Mouse (Mus musculus): ENCODE measurements around the gene Ctcfl. TPM values are rescaled to one million over a fixed set of nuclear protein-coding genes. Genes with fewer than 3 reads are reported as not detected.

The Ctcfl gene
- polyA plus RNA-seq, 1 experiment from 2014 or later, result 0.05 TPM

- H3K4me1 ChIP-seq (ENCODE audit: insufficient read depth), result no peaks in the 10 kb centered on the region
- 52% methylated on average over 17 of the region's 17 CpGs for WGBS
- H3K9me3 ChIP-seq (ENCODE audit: low read depth, low read length), result no peaks in the 10 kb centered on the region
- H3K4me2 ChIP-seq, result no peak overlapping the region
- no peak for ATAC-seq (ENCODE audit: insufficient read depth)
- TF ChIP-seq CTCF (IDR thresholded peaks at IDR 0.05; ENCODE audit: low read depth), result no peak
- H3K27me3 ChIP-seq (ENCODE audit: insufficient read depth, low read length), result no peaks in the 10 kb centered on the region
- H3K9ac ChIP-seq, result no peak overlapping the region
- H3K4me3 ChIP-seq (ENCODE audit: low read depth, low read length), result no peak overlapping the region
- DNase-seq, result no peak
- H3K36me3 ChIP-seq (ENCODE audit: insufficient read depth), result no peaks in the 10 kb centered on the region
- no peak overlapping the region for H3K27ac ChIP-seq (ENCODE audit: low read depth)
Observed at GRCm38 (mm10) chr2:173048041-173048745, 71.1 kb downstream of the Ctcfl start.

- Histone ChIP-seq H3K4me3 (ENCODE audit: low read depth, low read length) (no peak overlapping the region), H3K9ac (no peak overlapping the region), H3K4me1 (ENCODE audit: insufficient read depth) (no peaks in the 10 kb centered on the region), H3K27me3 (ENCODE audit: insufficient read depth, low read length) (no peaks in the 10 kb centered on the region), H3K36me3 (ENCODE audit: insufficient read depth) (no peaks in the 10 kb centered on the region), H3K4me2 (no peak overlapping the region), H3K27ac (ENCODE audit: low read depth) (no peak overlapping the region), H3K9me3 (ENCODE audit: low read depth, low read length) (no peaks in the 10 kb centered on the region)
- DNase-seq (no peak), ATAC-seq (ENCODE audit: insufficient read depth) (no peak)
- WGBS, result 66% methylated on average over 5 of the region's 5 CpGs
- TF ChIP-seq CTCF (IDR thresholded peaks at IDR 0.05; ENCODE audit: low read depth), result no peak
Observed at GRCm38 (mm10) chr2:173047471-173047870, 71.9 kb downstream of the Ctcfl start.

DNA sequence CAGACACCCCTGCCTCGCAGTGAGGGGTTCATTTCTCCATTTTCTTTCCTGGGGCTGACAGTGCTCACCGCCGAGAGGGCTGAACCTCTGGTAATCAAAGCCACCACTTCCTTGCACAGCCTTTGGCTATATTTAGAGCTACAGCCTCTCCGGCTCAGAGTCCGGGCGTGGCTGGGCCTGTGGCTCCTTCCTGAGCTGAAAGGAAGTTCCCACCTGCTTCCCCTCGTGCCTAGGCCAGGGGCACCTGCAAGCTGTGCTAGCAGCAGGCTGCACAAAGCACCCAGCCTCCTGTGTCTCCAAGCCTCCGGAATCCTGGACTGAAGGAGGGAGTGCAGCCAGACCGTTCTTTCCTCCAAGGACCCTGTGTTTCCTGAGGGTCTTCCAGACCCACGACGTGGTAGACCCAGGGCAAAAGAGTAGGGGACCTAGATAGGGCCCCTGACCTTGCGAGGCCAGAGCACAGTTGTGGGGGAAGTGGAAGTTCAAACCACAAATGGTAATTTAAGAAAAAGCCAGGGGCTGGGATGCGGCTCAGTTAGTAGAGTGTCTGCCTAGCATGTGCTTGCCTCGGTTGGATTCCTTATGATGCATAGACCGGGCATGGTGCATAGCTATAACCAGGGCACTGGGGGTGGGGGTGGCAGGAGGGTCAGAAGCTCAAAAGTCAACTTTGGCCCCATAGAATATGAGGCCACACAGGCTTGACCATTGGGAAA, 72.6 kb downstream of the Ctcfl start:
- no peak overlapping the region for H3K4me2 ChIP-seq
- no peaks in the 10 kb centered on the region for H3K4me1 ChIP-seq (ENCODE audit: insufficient read depth)

DNA sequence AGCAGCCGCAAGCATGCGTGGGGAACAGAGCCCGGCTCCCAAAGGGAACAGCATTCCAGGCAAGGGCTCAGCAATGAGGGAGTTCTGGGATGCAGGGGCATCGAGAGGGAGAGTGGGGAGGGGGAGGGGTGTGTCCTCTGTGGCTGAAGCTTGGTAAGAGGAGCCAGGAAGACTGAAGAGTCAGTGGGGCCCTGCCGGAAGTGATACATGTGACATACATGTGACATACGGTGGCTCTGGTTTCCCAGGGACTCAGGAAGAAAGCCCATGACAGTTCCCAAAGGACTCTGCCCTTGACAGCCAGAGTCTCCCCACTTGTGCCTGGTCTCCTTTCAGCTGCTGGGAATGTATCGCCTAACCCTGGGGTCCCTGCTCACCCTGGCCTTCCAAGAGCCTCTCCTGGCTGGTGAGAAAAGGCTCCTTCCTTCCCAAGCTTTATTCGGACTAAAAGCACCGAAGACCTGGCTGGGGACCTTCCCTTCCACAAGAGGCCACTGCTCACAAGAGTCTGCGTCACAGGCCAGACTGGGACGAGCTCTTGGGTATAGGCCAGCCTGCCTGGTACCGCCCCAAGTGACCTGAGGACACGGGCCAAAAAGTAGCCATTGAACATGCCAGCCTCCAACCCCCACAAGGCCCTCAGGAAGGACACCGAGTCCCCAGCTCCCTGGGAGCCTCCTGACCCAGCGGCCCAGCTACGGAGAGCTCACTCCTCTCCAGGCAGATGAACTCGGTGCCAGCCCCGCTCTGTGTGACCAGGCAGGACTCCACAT, 74.9 kb downstream of the Ctcfl start:
- DNase-seq (no peak), ATAC-seq (ENCODE audit: insufficient read depth) (no peak)
- no peak overlapping the region for H3K27ac ChIP-seq (ENCODE audit: low read depth)
- H3K4me1 ChIP-seq (ENCODE audit: insufficient read depth), result no peaks in the 10 kb centered on the region
- no peaks in the 10 kb centered on the region for H3K27me3 ChIP-seq (ENCODE audit: insufficient read depth, low read length)
- H3K9ac ChIP-seq, result no peak overlapping the region
- 68% methylated on average over 18 of the region's 18 CpGs for WGBS
- no peak for TF ChIP-seq CTCF (IDR thresholded peaks at IDR 0.05; ENCODE audit: low read depth)
- H3K9me3 ChIP-seq (ENCODE audit: low read depth, low read length), result no peaks in the 10 kb centered on the region
- H3K36me3 ChIP-seq (ENCODE audit: insufficient read depth), result no peaks in the 10 kb centered on the region
- no peak overlapping the region for H3K4me2 ChIP-seq
- H3K4me3 ChIP-seq (ENCODE audit: low read depth, low read length), result no peak overlapping the region

More for the DNA sequence above, 72.6 kb downstream of the Ctcfl start:
- Histone ChIP-seq H3K9ac (no peak overlapping the region), H3K27me3 (ENCODE audit: insufficient read depth, low read length) (no peaks in the 10 kb centered on the region), H3K4me3 (ENCODE audit: low read depth, low read length) (no peak overlapping the region), H3K9me3 (ENCODE audit: low read depth, low read length) (no peaks in the 10 kb centered on the region), H3K27ac (ENCODE audit: low read depth) (peak overlapping the region; percentile 30; the same call in 1 of the 2 replicates), H3K36me3 (ENCODE audit: insufficient read depth) (no peaks in the 10 kb centered on the region)
- ATAC-seq (ENCODE audit: insufficient read depth) (no peak), DNase-seq (no peak)
- 57% methylated on average over 15 of the region's 15 CpGs for WGBS
- no peak for TF ChIP-seq CTCF (IDR thresholded peaks at IDR 0.05; ENCODE audit: low read depth)

Other genes with a start within 250 kb of the Ctcfl start
- gene Bmp7, start 179.2 kb downstream of the Ctcfl start, polyA plus RNA-seq (2014; fragmentation: Nextera tagmentation; extraction: Ambion mirVana), result 9.6 and 10.7 TPM in 2 replicates
- 0.13 and 0.15 TPM in 2 replicates for gene Spo11, start 141.8 kb downstream of the Ctcfl start, polyA plus RNA-seq (2014; fragmentation: Nextera tagmentation; extraction: Ambion mirVana)
- 137 and 142 TPM in 2 replicates for gene Rae1, start 119.4 kb downstream of the Ctcfl start, polyA plus RNA-seq (2014; fragmentation: Nextera tagmentation; extraction: Ambion mirVana)
- gene Rbm38, start 99.0 kb downstream of the Ctcfl start, polyA plus RNA-seq (2014; fragmentation: Nextera tagmentation; extraction: Ambion mirVana), result 45.6 and 45.8 TPM in 2 replicates
- gene Pck1, start 33.5 kb upstream of the Ctcfl start, polyA plus RNA-seq (2014; fragmentation: Nextera tagmentation; extraction: Ambion mirVana), result not detected in 2 replicates
- 0.34 and 0.41 TPM in 2 replicates for gene Zbp1, start 99.4 kb upstream of the Ctcfl start, polyA plus RNA-seq (2014; fragmentation: Nextera tagmentation; extraction: Ambion mirVana)
- 8.9 and 9.0 TPM in 2 replicates for gene Pmepa1, start 157.0 kb upstream of the Ctcfl start, polyA plus RNA-seq (2014; fragmentation: Nextera tagmentation; extraction: Ambion mirVana)

Data from lung, embryonic 14.5 days (tissue).